Mouse (Mus musculus) hindbrain, embryonic 16.5 days (tissue): ENCODE data around the gene Irgm2. TPM values are rescaled to one million over a fixed set of nuclear protein-coding genes. Genes with fewer than 3 reads are reported as not detected.
"Not testable (repeated sequence)": the region's sequence is repeated elsewhere in the genome, so short reads cannot be mapped to it uniquely, and the experiment has no call there.

Source experiments
- ATAC-seq: fragments of 200-750 bp; cut with Nextera tagmentation; 2 replicates; pipeline ENCODE4 v1.8.0; 2017; ENCODE audit warnings: moderate TSS enrichment, moderate library complexity
- H3K27ac ChIP-seq: fragments of 300-500 bp; sonication (generic); 2 replicates; pipeline ENCODE4 v1.5.1; 2014; ENCODE audit warnings: low read depth, mild to moderate bottlenecking, control low read depth, low read length, moderate library complexity
- H3K27me3 ChIP-seq: fragments of 300-500 bp; sonication (generic); replicated peaks from 2 replicates; pipeline ENCODE4 v1.6.1; 2014; ENCODE audit warnings: low read length; ENCODE audit not compliant: control insufficient read depth, insufficient read depth
- H3K36me3 ChIP-seq: fragments of 300-500 bp; sonication (generic); 2 replicates; pipeline ENCODE4 v1.6.1; 2014; ENCODE audit warnings: mild to moderate bottlenecking, low read length, moderate library complexity, mixed read lengths; ENCODE audit not compliant: control insufficient read depth, insufficient read depth
- H3K4me1 ChIP-seq: fragments of 300-500 bp; sonication (generic); 2 replicates; pipeline ENCODE4 v1.6.1; 2014; ENCODE audit warnings: low read depth, low read length; ENCODE audit not compliant: control insufficient read depth, insufficient read depth
- H3K4me2 ChIP-seq: fragments of 300-500 bp; sonication (generic); 2 replicates; pipeline ENCODE4 v1.6.1; 2014; ENCODE audit warnings: mild to moderate bottlenecking, low read length, control low read depth, moderate library complexity
- H3K4me3 ChIP-seq: fragments of 300-500 bp; sonication (generic); 2 replicates; pipeline ENCODE4 v1.5.1; 2014; ENCODE audit warnings: mild to moderate bottlenecking, low read length, control low read depth, moderate library complexity
- H3K9ac ChIP-seq: fragments of 300-500 bp; sonication (generic); 2 replicates; pipeline ENCODE4 v1.6.1; 2014; ENCODE audit warnings: low read depth, mild to moderate bottlenecking, control low read depth, low read length, moderate library complexity
- H3K9me3 ChIP-seq: fragments of 300-500 bp; sonication (generic); 2 replicates; pipeline ENCODE4 v1.6.1; 2014; ENCODE audit warnings: mild to moderate bottlenecking, low read length, moderate library complexity; ENCODE audit not compliant: control insufficient read depth
- WGBS: fragments of 180-500 bp; shearing (Covaris S2); extraction: QIAGEN DNeasy Blood & Tissue Kit; methylation state at CpG from one replicate; pipeline ENCODE4 v1.1.7; 2014; 5-methylcytosine and 5-hydroxymethylcytosine counted together
- polyA plus RNA-seq: library from polyadenylated mRNA; unstranded; fragments of >200 nt; fragmentation: Nextera tagmentation; extraction: Ambion mirVana; gene quantifications from 2 replicates; pipeline ENCODE4 v1.2.1, GENCODE M21; 2015

Gene Irgm2
- polyA plus RNA-seq, 1 experiment from 2014 or later: 1.5 TPM

DNA sequence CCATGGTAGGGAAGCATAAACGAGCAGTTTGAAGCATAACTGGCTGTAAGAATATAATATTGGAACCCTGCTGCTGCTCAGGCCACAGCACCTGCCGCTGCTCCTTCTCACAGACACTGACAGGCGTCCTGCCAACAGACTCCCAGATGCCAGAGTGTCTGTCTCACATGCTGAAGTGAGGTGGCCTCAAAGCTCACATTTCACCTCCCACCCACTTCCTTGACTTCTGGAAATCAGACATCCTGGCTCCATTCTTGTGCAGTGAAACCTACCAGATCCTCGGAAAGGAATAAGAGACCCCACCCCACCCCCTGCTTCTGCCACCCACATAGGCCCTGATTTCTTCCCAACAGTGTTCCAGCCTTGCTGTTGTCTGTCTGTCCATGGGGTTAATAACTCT is 24.3 kb downstream of the Irgm2 start:
- Histone ChIP-seq H3K27ac (no peak overlapping the region), H3K4me1 (no peaks in the 10 kb centered on the region)
- 40% methylated on average over 4 of the region's 4 CpGs for WGBS

DNA sequence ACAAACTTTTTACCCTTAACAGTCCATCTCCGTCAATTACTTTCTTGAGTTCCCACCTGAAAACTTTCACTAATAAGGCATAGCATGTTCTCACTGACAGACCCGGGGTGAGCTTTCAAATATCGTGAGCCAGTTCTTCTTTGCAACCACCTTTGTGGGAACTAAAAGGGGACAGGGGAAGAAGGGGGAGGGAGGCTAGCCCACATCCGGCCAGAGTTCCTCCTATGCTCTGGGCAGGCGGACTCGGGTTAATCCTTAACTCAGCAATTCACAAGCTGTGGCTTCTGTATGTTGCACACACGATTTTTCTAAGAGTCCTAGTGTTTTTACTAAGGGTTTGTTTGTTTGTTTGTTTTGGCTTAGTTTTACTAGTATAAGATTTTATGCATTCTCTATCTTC is 24.9 kb downstream of the Irgm2 start:
- 58% methylated on average over 7 of the region's 7 CpGs for WGBS

More for the DNA sequence above, 24.3 kb downstream of the Irgm2 start:
- Histone ChIP-seq H3K4me3 (no peak overlapping the region), H3K4me2 (no peak overlapping the region), H3K9me3 (no peaks in the 10 kb centered on the region), H3K27me3 (no peaks in the 10 kb centered on the region), H3K36me3 (no peaks in the 10 kb centered on the region), H3K9ac (no peak overlapping the region)
- no peak for ATAC-seq

DNA sequence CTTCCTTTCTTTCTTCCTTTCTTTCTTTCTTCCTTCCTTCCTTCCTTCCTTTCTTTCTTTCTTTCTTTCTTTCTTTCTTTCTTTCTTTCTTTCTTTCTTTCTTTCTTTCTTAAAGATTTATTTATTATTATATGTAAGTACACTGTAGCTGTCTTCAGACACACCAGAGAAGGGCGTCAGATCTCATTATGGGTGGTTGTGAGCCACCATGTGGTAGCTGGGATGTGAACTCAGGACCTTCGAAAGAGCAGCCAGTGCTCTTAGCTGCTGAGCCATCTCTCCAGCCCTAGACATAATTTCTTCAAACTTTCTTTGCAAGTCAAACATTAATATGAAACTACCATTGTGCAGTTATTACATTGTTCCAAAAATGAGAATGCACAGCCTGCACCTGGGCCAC is 25.5 kb downstream of the Irgm2 start:
- not testable (repeated sequence) for ATAC-seq, H3K4me1 ChIP-seq, H3K27me3 ChIP-seq, H3K9me3 ChIP-seq, H3K36me3 ChIP-seq, H3K27ac ChIP-seq, H3K4me2 ChIP-seq, H3K4me3 ChIP-seq, H3K9ac ChIP-seq
- 81% methylated on average over 2 of the region's 2 CpGs for WGBS

More for the DNA sequence above, 24.9 kb downstream of the Irgm2 start:
- ATAC-seq: no peak
- Histone ChIP-seq H3K27me3 (no peaks in the 10 kb centered on the region), H3K4me2 (no peak overlapping the region), H3K36me3 (no peaks in the 10 kb centered on the region), H3K9ac (no peak overlapping the region), H3K27ac (no peak overlapping the region), H3K4me1 (no peaks in the 10 kb centered on the region), H3K9me3 (no peaks in the 10 kb centered on the region), H3K4me3 (no peak overlapping the region)

DNA sequence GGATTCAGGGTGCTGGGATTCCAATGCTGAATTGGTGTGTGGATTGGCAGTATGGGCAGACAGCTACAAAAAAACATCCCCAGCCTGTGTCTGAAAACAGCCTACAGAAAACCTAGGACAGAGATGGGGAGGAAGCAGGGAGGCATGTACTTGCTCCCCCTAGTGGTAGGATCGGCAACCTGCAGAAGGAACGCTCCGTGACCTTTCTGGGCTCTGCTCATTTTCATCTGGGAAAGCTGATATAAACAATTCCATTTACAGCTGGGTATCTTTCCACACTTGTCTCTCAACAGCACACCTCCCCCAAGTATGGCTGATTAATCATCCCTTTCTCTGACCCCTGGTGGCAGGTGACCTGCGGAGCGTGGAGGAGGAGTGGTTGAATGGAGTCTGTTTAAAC is 26.2 kb downstream of the Irgm2 start:
- WGBS: 3% methylated on average over 5 of the region's 5 CpGs
- no peaks in the 10 kb centered on the region for H3K9me3 ChIP-seq
- no peaks in the 10 kb centered on the region for H3K4me1 ChIP-seq
- no peak for ATAC-seq
- no peak overlapping the region for H3K9ac ChIP-seq
- H3K4me2 ChIP-seq: no peak overlapping the region
- no peaks in the 10 kb centered on the region for H3K27me3 ChIP-seq
- H3K36me3 ChIP-seq: no peaks in the 10 kb centered on the region
- no peak overlapping the region for H3K27ac ChIP-seq
- no peak overlapping the region for H3K4me3 ChIP-seq

DNA sequence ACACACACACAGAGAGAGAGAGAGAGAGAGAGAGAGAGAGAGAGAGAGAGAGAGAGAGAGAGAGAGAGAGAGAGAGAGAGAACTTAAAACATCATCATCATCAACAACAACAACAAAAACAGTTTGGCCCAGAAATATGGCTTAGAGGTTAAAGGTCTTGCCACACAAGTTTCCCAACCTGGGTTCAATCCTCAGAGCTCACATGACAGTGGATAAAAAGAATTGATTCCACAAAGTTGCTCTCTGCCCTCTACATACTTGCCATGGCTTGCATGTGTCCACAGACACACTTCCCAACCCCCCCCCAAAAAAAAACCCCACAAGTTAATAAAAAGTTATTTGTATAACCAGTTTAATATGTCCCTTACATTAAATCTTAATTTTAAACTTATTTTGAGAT is 27.0 kb downstream of the Irgm2 start:
- Histone ChIP-seq H3K4me2 (no peak overlapping the region), H3K36me3 (no peaks in the 10 kb centered on the region), H3K9ac (no peak overlapping the region), H3K9me3 (no peaks in the 10 kb centered on the region), H3K27ac (no peak overlapping the region), H3K4me1 (no peaks in the 10 kb centered on the region), H3K27me3 (no peaks in the 10 kb centered on the region), H3K4me3 (no peak overlapping the region)
- ATAC-seq: no peak

DNA sequence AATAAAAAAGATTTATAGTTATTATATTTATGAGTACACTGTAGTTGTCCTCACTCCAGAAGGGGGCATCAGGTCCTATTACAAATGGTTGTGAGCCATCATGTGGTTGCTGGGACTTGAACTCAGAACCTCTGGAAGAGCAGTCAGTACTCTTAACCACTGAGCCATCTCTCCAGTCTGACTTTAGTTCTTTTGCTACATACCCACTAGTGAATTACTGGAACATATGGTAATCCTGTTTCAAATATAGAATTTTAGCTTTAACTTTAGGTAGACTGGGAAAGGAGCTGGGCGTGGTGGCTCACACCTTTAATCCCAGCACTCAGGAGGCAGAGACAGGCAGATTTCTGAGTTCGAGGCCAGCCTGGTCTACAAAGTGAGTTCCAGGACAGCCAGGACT is 28.6 kb downstream of the Irgm2 start:
- not testable (repeated sequence) for H3K4me2 ChIP-seq, H3K27me3 ChIP-seq, H3K9me3 ChIP-seq, H3K27ac ChIP-seq, H3K4me1 ChIP-seq, H3K4me3 ChIP-seq, ATAC-seq, H3K36me3 ChIP-seq, H3K9ac ChIP-seq
- WGBS: 85% methylated on average over 2 of the region's 2 CpGs

DNA sequence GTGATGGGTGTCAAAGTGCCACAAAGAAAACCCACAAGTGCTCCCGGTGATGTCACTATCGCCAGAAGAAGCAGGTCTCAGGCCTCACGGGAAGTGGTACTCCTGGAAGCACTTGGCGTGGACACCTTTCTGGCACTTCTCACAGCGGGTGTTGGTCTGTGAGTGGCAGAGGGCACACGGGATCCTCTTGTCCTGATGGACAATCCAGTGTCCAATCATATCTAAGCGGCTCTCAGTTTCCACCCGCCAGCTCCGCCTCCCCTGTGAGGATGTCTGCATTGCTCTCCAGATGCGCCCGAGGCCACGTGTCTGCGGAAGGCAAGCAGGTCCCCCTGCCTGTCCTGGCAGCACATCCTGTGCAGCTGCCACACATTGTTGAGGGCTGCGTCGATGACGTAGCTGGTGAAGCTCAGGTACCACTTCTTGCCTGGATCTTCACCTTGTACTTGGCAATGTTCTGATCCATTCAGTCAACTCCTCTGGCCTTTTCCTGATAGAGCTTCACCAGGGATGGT is 31.0 kb downstream of the Irgm2 start:
- no peak for ATAC-seq
- no peak overlapping the region for H3K4me2 ChIP-seq
- no peak overlapping the region for H3K9ac ChIP-seq
- no peaks in the 10 kb centered on the region for H3K9me3 ChIP-seq
- H3K36me3 ChIP-seq: no peaks in the 10 kb centered on the region
- WGBS: 63% methylated on average over 16 of the region's 16 CpGs
- no peaks in the 10 kb centered on the region for H3K27me3 ChIP-seq
- H3K4me1 ChIP-seq: no peaks in the 10 kb centered on the region
- no peak overlapping the region for H3K4me3 ChIP-seq
- H3K27ac ChIP-seq: no peak overlapping the region

DNA sequence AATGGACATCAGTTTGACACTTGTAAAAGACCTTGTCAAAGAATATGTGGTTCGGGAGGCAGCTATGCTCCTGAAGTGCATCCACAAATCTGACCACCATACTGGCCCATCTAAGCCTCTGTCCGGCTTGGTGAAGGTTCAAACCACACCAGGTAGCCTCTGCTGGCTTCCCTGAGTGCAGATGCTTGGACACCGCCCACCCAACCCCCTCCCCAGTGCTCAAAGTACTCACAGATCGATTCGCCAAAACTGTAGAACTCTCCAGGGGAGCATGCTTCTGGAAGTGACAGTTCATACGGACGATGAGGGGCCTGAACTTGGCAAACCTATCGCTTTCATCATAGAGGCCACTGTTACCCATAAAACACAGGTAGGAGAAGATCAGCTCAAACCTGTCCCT is 31.7 kb downstream of the Irgm2 start:
- H3K4me1 ChIP-seq: no peaks in the 10 kb centered on the region
- no peak overlapping the region for H3K4me3 ChIP-seq
- WGBS: 84% methylated on average over 8 of the region's 8 CpGs
- no peak overlapping the region for H3K4me2 ChIP-seq
- no peak for ATAC-seq
- no peak overlapping the region for H3K9ac ChIP-seq
- H3K36me3 ChIP-seq: no peaks in the 10 kb centered on the region
- H3K27me3 ChIP-seq: no peaks in the 10 kb centered on the region
- no peak overlapping the region for H3K27ac ChIP-seq
- no peaks in the 10 kb centered on the region for H3K9me3 ChIP-seq

DNA sequence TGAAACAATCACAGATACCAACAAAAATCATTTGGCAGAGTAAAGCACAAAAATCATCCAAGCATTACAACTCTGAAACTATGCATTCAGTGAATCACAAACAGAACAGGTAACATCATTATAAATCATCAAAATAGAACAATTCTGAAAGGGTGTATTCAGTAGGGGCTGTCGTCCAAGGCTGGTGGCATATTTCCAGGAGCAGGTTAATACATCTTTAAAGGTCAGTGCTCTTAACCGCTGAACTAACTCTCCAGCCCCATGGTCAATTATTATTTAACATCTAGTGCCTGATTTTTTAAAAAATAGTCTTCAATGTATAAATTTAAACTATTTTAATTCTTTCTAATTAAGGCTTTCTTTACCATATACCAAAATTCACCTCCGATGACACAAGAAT is 35.1 kb downstream of the Irgm2 start:
- H3K9me3 ChIP-seq, H3K4me2 ChIP-seq, ATAC-seq, H3K27me3 ChIP-seq, H3K4me3 ChIP-seq, H3K9ac ChIP-seq, H3K27ac ChIP-seq, H3K36me3 ChIP-seq, H3K4me1 ChIP-seq: not testable (repeated sequence)
- 82% methylated on average over 3 of the region's 3 CpGs for WGBS

DNA sequence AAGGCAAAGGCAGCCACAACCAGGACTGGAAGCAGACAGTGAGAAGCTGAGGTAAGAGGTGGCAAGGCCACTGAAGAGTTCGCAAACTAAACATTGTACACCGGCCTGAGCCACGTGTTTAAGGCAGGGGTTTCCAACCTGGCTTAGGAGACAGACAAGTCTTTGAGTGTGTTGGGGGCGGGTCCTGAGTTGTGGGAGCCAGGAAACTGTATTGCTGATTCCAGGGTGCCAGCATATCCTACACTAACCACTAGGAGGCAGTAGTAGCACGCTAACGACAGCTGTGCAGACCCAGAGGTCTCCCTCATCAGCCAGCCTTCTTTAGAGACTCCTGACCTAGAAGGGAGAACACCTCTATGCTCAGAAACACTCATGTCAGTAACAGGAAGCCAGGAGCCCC is 35.7 kb downstream of the Irgm2 start:
- H3K27me3 ChIP-seq: no peaks in the 10 kb centered on the region
- no peaks in the 10 kb centered on the region for H3K9me3 ChIP-seq
- WGBS: 9% methylated on average over 6 of the region's 6 CpGs
- H3K27ac ChIP-seq: no peak overlapping the region
- no peaks in the 10 kb centered on the region for H3K4me1 ChIP-seq
- no peak for ATAC-seq
- H3K36me3 ChIP-seq: no peaks in the 10 kb centered on the region
- H3K4me3 ChIP-seq: no peak overlapping the region
- H3K4me2 ChIP-seq: no peak overlapping the region
- H3K9ac ChIP-seq: no peak overlapping the region
